Mouse (Mus musculus) testis, adult 2 months (tissue): ENCODE measurements around the gene St8sia6.

ENCODE experiments used
- CTCF ChIP-seq: fragments of 200-500 bp; IDR thresholded peaks from 2 replicates; pipeline ENCODE4 v1.5.1; 2012; ENCODE audit warnings: low read depth, mild to moderate bottlenecking, inconsistent platforms, low read length, moderate library complexity; ENCODE audit not compliant: control insufficient read depth, insufficient read depth, insufficient replicate concordance
- POLR2A ChIP-seq: fragments of 200-500 bp; IDR thresholded peaks from 2 replicates; pipeline ENCODE4 v1.6.1; 2012; ENCODE audit warnings: low read depth, mild to moderate bottlenecking, inconsistent platforms, low read length, moderate library complexity; ENCODE audit not compliant: control insufficient read depth

- TF ChIP-seq CTCF = no peak
- no peak for TF ChIP-seq POLR2A
Observed at GRCm38 (mm10) chr2:13751691-13752090, 42.2 kb downstream of the St8sia6 start.
